Mouse (Mus musculus) forebrain, embryonic 13.5 days (tissue): Measurements from ENCODE around the gene Esyt1. TPM values are rescaled to one million over a fixed set of nuclear protein-coding genes. Genes with fewer than 3 reads are reported as not detected.

Experiments
- ATAC-seq: fragments of 200-750 bp; cut with Nextera tagmentation; 2 replicates; pipeline ENCODE4 v1.8.0; 2017
- H3K27ac ChIP-seq: fragments of 300-500 bp; sonication (generic); 2 replicates; pipeline ENCODE4 v1.5.1; 2015; ENCODE audit warnings: inconsistent platforms, mild to moderate bottlenecking, moderate library complexity
- H3K27me3 ChIP-seq: fragments of 300-500 bp; sonication (generic); 2 replicates; pipeline ENCODE4 v1.6.1; 2015; ENCODE audit warnings: mild to moderate bottlenecking, inconsistent platforms
- H3K36me3 ChIP-seq: fragments of 300-500 bp; sonication (generic); 2 replicates; pipeline ENCODE4 v1.6.1; 2015; ENCODE audit warnings: mild to moderate bottlenecking, inconsistent platforms; ENCODE audit not compliant: poor library complexity, severe bottlenecking
- H3K4me1 ChIP-seq: fragments of 300-500 bp; sonication (generic); 2 replicates; pipeline ENCODE4 v1.6.1; 2015; ENCODE audit warnings: inconsistent platforms
- H3K4me2 ChIP-seq: fragments of 300-500 bp; sonication (generic); 2 replicates; pipeline ENCODE4 v1.6.1; 2015; ENCODE audit warnings: inconsistent platforms, mild to moderate bottlenecking, moderate library complexity
- H3K4me3 ChIP-seq: fragments of 300-500 bp; sonication (generic); 2 replicates; pipeline ENCODE4 v1.5.1; 2015; ENCODE audit warnings: mild to moderate bottlenecking, inconsistent platforms
- H3K9ac ChIP-seq: fragments of 300-500 bp; sonication (generic); 2 replicates; pipeline ENCODE4 v1.6.1; 2015; ENCODE audit warnings: mild to moderate bottlenecking, inconsistent platforms
- H3K9me3 ChIP-seq: fragments of 300-500 bp; sonication (generic); replicated peaks from 2 replicates; pipeline ENCODE4 v1.6.1; 2016; ENCODE audit warnings: inconsistent platforms
- WGBS: fragments of 180-500 bp; shearing (Covaris S2); methylation state at CpG from one replicate; pipeline ENCODE4 v1.1.7; 2015; 5-methylcytosine and 5-hydroxymethylcytosine counted together
- polyA plus RNA-seq: library from polyadenylated mRNA; unstranded; fragments of >200 nt; fragmentation: Nextera tagmentation; extraction: Ambion mirVana; gene quantifications from 2 replicates; pipeline ENCODE4 v1.2.1, GENCODE M21; 2015

Esyt1 gene
- polyA plus RNA-seq, 1 experiment from 2014 or later: 7.0 TPM

GRCm38 (mm10) chr10:128535624-128536265 is 10.1 kb upstream of the Esyt1 start:
- ATAC-seq: no peak; the same call in 1 of the 2 replicates
- no peak overlapping the region for H3K27ac ChIP-seq
- WGBS: 69% methylated on average over 4 of the region's 4 CpGs

GRCm38 (mm10) chr10:128535206-128535605 is 9.5 kb upstream of the Esyt1 start:
- Histone ChIP-seq H3K4me1 (0 out of 2 replicates have a peak, but pooled peaks cover 5% of the 10 kb centered on the region), H3K9ac (no peak overlapping the region), H3K9me3 (no peaks in the 10 kb centered on the region), H3K4me3 (no peak overlapping the region), H3K4me2 (no peak overlapping the region), H3K36me3 (no peaks in the 10 kb centered on the region), H3K27me3 (no peaks in the 10 kb centered on the region), H3K27ac (no peak overlapping the region)
- WGBS: 72% methylated on average over 2 of the region's 2 CpGs
- no peak for ATAC-seq

More at GRCm38 (mm10) chr10:128535624-128536265, 10.1 kb upstream of the Esyt1 start:
- Histone ChIP-seq H3K4me3 (no peak overlapping the region), H3K4me1 (0 out of 2 replicates have a peak, but pooled peaks cover 5% of the 10 kb centered on the region), H3K4me2 (peak overlapping the region; percentile 41), H3K9me3 (no peaks in the 10 kb centered on the region), H3K9ac (no peak overlapping the region), H3K27me3 (no peaks in the 10 kb centered on the region), H3K36me3 (no peaks in the 10 kb centered on the region)

- H3K27ac ChIP-seq: no peak overlapping the region
- H3K27me3 ChIP-seq: peaks cover 53% of the 10 kb centered on the region
- H3K9ac ChIP-seq: peak overlapping the region; percentile 22; the same call in 1 of the 2 replicates
- peak; percentile 17; the same call in 1 of the 2 replicates for ATAC-seq
- WGBS: 31% methylated on average over 28 of the region's 28 CpGs
- H3K4me1 ChIP-seq: peaks cover 24% of the 10 kb centered on the region
- no peaks in the 10 kb centered on the region for H3K36me3 ChIP-seq
- no peaks in the 10 kb centered on the region for H3K9me3 ChIP-seq
- H3K4me2 ChIP-seq: peak overlapping the region; percentile 98
- H3K4me3 ChIP-seq: peak overlapping the region; percentile 64
These were observed 990 bp upstream of the Esyt1 start for GRCm38 (mm10) chr10:128526366-128527356.

GRCm38 (mm10) chr10:128524732-128525662 is 674 bp downstream of the Esyt1 start:
- H3K4me2 ChIP-seq: peak overlapping the region; percentile 98
- peaks cover 24% of the 10 kb centered on the region for H3K4me1 ChIP-seq
- no peak overlapping the region for H3K27ac ChIP-seq
- H3K36me3 ChIP-seq: no peaks in the 10 kb centered on the region
- peak overlapping the region; percentile 69 for H3K9ac ChIP-seq
- no peaks in the 10 kb centered on the region for H3K9me3 ChIP-seq
- ATAC-seq: peak; percentile 52
- H3K4me3 ChIP-seq: peak overlapping the region; percentile 64
- H3K27me3 ChIP-seq: peaks cover 53% of the 10 kb centered on the region
- WGBS: under 1% methylated on average over 58 of the region's 58 CpGs

GRCm38 (mm10) chr10:128524111-128524731 is 1.4 kb downstream of the Esyt1 start:
- no peaks in the 10 kb centered on the region for H3K9me3 ChIP-seq
- H3K27me3 ChIP-seq: peaks cover 46% of the 10 kb centered on the region
- no peak overlapping the region for H3K27ac ChIP-seq
- peak overlapping the region; percentile 64 for H3K4me3 ChIP-seq
- peak overlapping the region; percentile 98 for H3K4me2 ChIP-seq
- H3K4me1 ChIP-seq: peaks cover 24% of the 10 kb centered on the region
- no peak for ATAC-seq
- no peaks in the 10 kb centered on the region for H3K36me3 ChIP-seq
- peak overlapping the region; percentile 69 for H3K9ac ChIP-seq
- WGBS: 11% methylated on average over 11 of the region's 11 CpGs

- Histone ChIP-seq H3K36me3 (no peaks in the 10 kb centered on the region; the same call in 1 of the 2 replicates), H3K4me1 (peaks cover 24% of the 10 kb centered on the region), H3K9me3 (no peaks in the 10 kb centered on the region), H3K27ac (no peak overlapping the region), H3K4me2 (no peak overlapping the region), H3K9ac (no peak overlapping the region), H3K27me3 (peaks cover 44% of the 10 kb centered on the region), H3K4me3 (no peak overlapping the region)
- ATAC-seq: no peak
- 74% methylated on average over 6 of the region's 6 CpGs for WGBS
These were observed 3.3 kb downstream of the Esyt1 start for GRCm38 (mm10) chr10:128522351-128522750.

GRCm38 (mm10) chr10:128520591-128520990 is 5.1 kb downstream of the Esyt1 start:
- H3K9me3 ChIP-seq: no peaks in the 10 kb centered on the region
- peaks cover 16% of the 10 kb centered on the region; the same call in 1 of the 2 replicates for H3K4me1 ChIP-seq
- no peak for ATAC-seq
- H3K27me3 ChIP-seq: peaks cover 56% of the 10 kb centered on the region
- H3K36me3 ChIP-seq: no peaks in the 10 kb centered on the region; the same call in 1 of the 2 replicates
- H3K4me2 ChIP-seq: no peak overlapping the region
- no peak overlapping the region for H3K27ac ChIP-seq
- 84% methylated on average over 16 of the region's 16 CpGs for WGBS
- H3K9ac ChIP-seq: no peak overlapping the region
- no peak overlapping the region for H3K4me3 ChIP-seq

GRCm38 (mm10) chr10:128518833-128519232 is 6.8 kb downstream of the Esyt1 start:
- WGBS: 66% methylated on average over 7 of the region's 7 CpGs
- ATAC-seq: no peak
- Histone ChIP-seq H3K9ac (no peak overlapping the region), H3K27ac (no peak overlapping the region), H3K4me3 (no peak overlapping the region), H3K4me2 (no peak overlapping the region), H3K4me1 (no peaks in the 10 kb centered on the region), H3K36me3 (no peaks in the 10 kb centered on the region; the same call in 1 of the 2 replicates), H3K27me3 (peaks cover 52% of the 10 kb centered on the region), H3K9me3 (no peaks in the 10 kb centered on the region)

- no peaks in the 10 kb centered on the region for H3K9me3 ChIP-seq
- no peak overlapping the region for H3K9ac ChIP-seq
- H3K4me2 ChIP-seq: no peak overlapping the region
- no peak overlapping the region for H3K4me3 ChIP-seq
- H3K36me3 ChIP-seq: peaks cover 3% of the 10 kb centered on the region; the same call in 1 of the 2 replicates
- no peak for ATAC-seq
- peaks cover 35% of the 10 kb centered on the region for H3K27me3 ChIP-seq
- 20% methylated on average over 6 of the region's 6 CpGs for WGBS
- no peaks in the 10 kb centered on the region for H3K4me1 ChIP-seq
- H3K27ac ChIP-seq: no peak overlapping the region
These were observed 9.0 kb downstream of the Esyt1 start for GRCm38 (mm10) chr10:128516677-128517076.

- Histone ChIP-seq H3K4me1 (no peaks in the 10 kb centered on the region), H3K4me3 (no peak overlapping the region), H3K4me2 (no peak overlapping the region; the same call in 1 of the 2 replicates), H3K27me3 (peaks cover 35% of the 10 kb centered on the region), H3K9ac (no peak overlapping the region; the same call in 1 of the 2 replicates), H3K27ac (no peak overlapping the region), H3K9me3 (no peaks in the 10 kb centered on the region), H3K36me3 (peaks cover 6% of the 10 kb centered on the region; the same call in 1 of the 2 replicates)
- 12% methylated on average over 20 of the region's 20 CpGs for WGBS
- no peak for ATAC-seq
These were observed 9.6 kb downstream of the Esyt1 start for GRCm38 (mm10) chr10:128516029-128516428.

- Histone ChIP-seq H3K4me2 (no peak overlapping the region), H3K36me3 (peaks cover 6% of the 10 kb centered on the region; the same call in 1 of the 2 replicates), H3K27ac (no peak overlapping the region), H3K9me3 (no peaks in the 10 kb centered on the region), H3K9ac (no peak overlapping the region), H3K27me3 (peaks cover 35% of the 10 kb centered on the region), H3K4me1 (no peaks in the 10 kb centered on the region), H3K4me3 (no peak overlapping the region)
- WGBS: 80% methylated on average over 4 of the region's 4 CpGs
- no peak for ATAC-seq
These were observed 10.6 kb downstream of the Esyt1 start for GRCm38 (mm10) chr10:128515044-128515443.
